In the genomic region with DNA sequence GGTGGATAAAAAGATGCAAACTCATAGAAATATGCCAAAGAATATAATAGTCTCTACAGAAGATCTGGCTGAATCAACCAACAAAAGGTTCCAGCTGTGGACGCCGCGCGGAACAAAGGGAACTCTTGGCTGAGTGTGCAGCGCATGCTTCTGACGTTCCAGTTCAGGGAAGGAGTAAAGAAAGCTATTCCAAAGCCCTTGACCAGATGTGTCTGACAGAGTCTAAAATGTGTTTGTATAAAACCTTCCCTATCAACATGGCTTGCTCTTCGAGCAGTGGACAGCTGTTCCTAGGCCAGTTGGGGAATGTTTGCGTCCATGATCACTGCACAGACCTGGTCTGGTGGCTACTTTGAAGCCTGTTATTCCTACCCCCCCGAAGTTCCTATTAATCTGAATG, we compare ENCODE assay signal across 16 mouse cellular contexts.
DNase-seq lines count a peak whose midpoint lies in the region; ATAC-seq and TF ChIP-seq lines count a peak whose summit lies in the region.
"Had no signal": no experiment of that assay in that cellular context is flagged by ENCODE, and none has a peak within 500 bp of the region (broad histone marks: within the 10 kb centered on the region; RNA-seq: fewer than 3 reads in every experiment).

No protein-coding gene starts in this region.

- H3K36me3 ChIP-seq in heart, embryonic 11.5 days (ENCODE audit: control insufficient read depth, insufficient read depth, low read length), result no peaks in the 10 kb centered on the region
- H3K36me3 ChIP-seq in liver, postnatal 0 days (replicated peaks; ENCODE audit: insufficient read depth, low read length), result no peaks in the 10 kb centered on the region
- H3K36me3 ChIP-seq: G1E; liver, embryonic 15.5 days had no signal

- no peak for TF ChIP-seq EP300 in liver, postnatal 0 days (IDR thresholded peaks at IDR 0.05; ENCODE audit: low read depth)

- H3K4me3 ChIP-seq in heart, embryonic 11.5 days (ENCODE audit: low read depth, low read length), result no peak overlapping the region
- H3K4me3 ChIP-seq in liver, postnatal 0 days (ENCODE audit: low read depth, low read length), result no peak overlapping the region
- H3K4me3 ChIP-seq: liver, embryonic 15.5 days had no signal

- H3K4me2 ChIP-seq in heart, embryonic 11.5 days, result no peak overlapping the region
- H3K4me2 ChIP-seq in liver, postnatal 0 days (ENCODE audit: low read depth, low read length), result no peak overlapping the region
- H3K4me2 ChIP-seq: liver, embryonic 15.5 days had no signal

- WGBS in heart, embryonic 11.5 days (ENCODE audit: insufficient replicate concordance), result 83% methylated on average over 9 of the region's 9 CpGs
- WGBS in liver, postnatal 0 days (ENCODE audit: insufficient replicate concordance), result 79% methylated on average over 9 of the region's 9 CpGs

- no peak for TF ChIP-seq CTCF in liver, postnatal 0 days (IDR thresholded peaks at IDR 0.05; ENCODE audit: low read depth)

- no peaks in the 10 kb centered on the region for H3K9me3 ChIP-seq in heart, embryonic 11.5 days (replicated peaks; ENCODE audit: control insufficient read depth, low read length)
- no peaks in the 10 kb centered on the region for H3K9me3 ChIP-seq in liver, postnatal 0 days (ENCODE audit: low read length)
- H3K9me3 ChIP-seq: liver, embryonic 15.5 days had no signal

- H3K4me1 ChIP-seq in heart, embryonic 11.5 days (ENCODE audit: control insufficient read depth, insufficient read depth, low read length), result no peaks in the 10 kb centered on the region
- no peaks in the 10 kb centered on the region for H3K4me1 ChIP-seq in liver, postnatal 0 days (ENCODE audit: insufficient read depth)
- H3K4me1 ChIP-seq: liver, embryonic 15.5 days had no signal

- DNase-seq in heart, adult 11 months, result peak; percentile 93
- peak; percentile 3 for DNase-seq in ovary, postnatal 36 days (ENCODE audit: low spot score)
- DNase-seq in ovary, postnatal 10 days (ENCODE audit: low spot score), result no peak
- DNase-seq in gastrocnemius, postnatal 25 days, result peak; percentile 41
- peak; percentile 44 for DNase-seq in skeletal muscle tissue, adult 2 months (ENCODE audit: low read depth, low spot score)
- no peak for DNase-seq in liver, postnatal 0 days
- DNase-seq: adrenal gland, postnatal 14 days; kidney, postnatal 25 days; left cerebral cortex, postnatal 4 days; right cerebral cortex, adult 18-20 months; thymus, adult 18-20 months had no signal

- no peak overlapping the region for H3K27ac ChIP-seq in heart, embryonic 11.5 days (ENCODE audit: low read depth, low read length)
- no peak overlapping the region for H3K27ac ChIP-seq in liver, postnatal 0 days (ENCODE audit: low read depth)
- H3K27ac ChIP-seq: liver, embryonic 15.5 days; macrophage had no signal

- no peak overlapping the region for H3K9ac ChIP-seq in heart, embryonic 11.5 days (ENCODE audit: low read depth, low read length)
- H3K9ac ChIP-seq in liver, postnatal 0 days (replicated peaks), result no peak overlapping the region
- H3K9ac ChIP-seq: liver, embryonic 15.5 days had no signal

- H3K27me3 ChIP-seq in heart, embryonic 11.5 days (ENCODE audit: control insufficient read depth, insufficient read depth, low read length), result no peaks in the 10 kb centered on the region
- H3K27me3 ChIP-seq in liver, postnatal 0 days (ENCODE audit: insufficient read depth, low read length), result no peaks in the 10 kb centered on the region
- H3K27me3 ChIP-seq: liver, embryonic 15.5 days had no signal

- ATAC-seq in heart, embryonic 11.5 days (replicated peaks; ENCODE audit: insufficient number of reproducible peaks, low FRiP score, low TSS enrichment), result no peak
- no peak for ATAC-seq in megakaryocyte progenitor cell, adult 5-6 weeks (replicated peaks; ENCODE audit: poor library complexity)
- ATAC-seq in liver, postnatal 0 days, result no peak

Comparison
In these comparisons a context has a peak if more than half of its experiments do, and no peak if none do; other contexts are left out.
1. DNase-seq: peak in heart, adult 11 months (single experiment), ovary, postnatal 36 days (single experiment), gastrocnemius, postnatal 25 days (single experiment) and skeletal muscle tissue, adult 2 months (single experiment); none in ovary, postnatal 10 days (single experiment) and liver, postnatal 0 days (single experiment).